Mouse (Mus musculus): Measurements from ENCODE around the gene Bbs1. TPM values are rescaled to one million over a fixed set of nuclear protein-coding genes. Genes with fewer than 3 reads are reported as not detected.
A peak's percentile ranks its signal among the peaks of the same experiment; 100 is the strongest.
"Not testable (repeated sequence)": the region's sequence is repeated elsewhere in the genome, so short reads cannot be mapped to it uniquely, and the experiment has no call there.

Gene Bbs1
- total RNA-seq, 2 experiments from 2014 or later: 37.4 to 41.9 TPM

GRCm38 (mm10) chr19:4891798-4892197, 14.6 kb downstream of the Bbs1 start:
- DNase-seq (ENCODE audit: extremely low spot score in 1 of 2, low spot score in 1 of 2): no peak

DNA sequence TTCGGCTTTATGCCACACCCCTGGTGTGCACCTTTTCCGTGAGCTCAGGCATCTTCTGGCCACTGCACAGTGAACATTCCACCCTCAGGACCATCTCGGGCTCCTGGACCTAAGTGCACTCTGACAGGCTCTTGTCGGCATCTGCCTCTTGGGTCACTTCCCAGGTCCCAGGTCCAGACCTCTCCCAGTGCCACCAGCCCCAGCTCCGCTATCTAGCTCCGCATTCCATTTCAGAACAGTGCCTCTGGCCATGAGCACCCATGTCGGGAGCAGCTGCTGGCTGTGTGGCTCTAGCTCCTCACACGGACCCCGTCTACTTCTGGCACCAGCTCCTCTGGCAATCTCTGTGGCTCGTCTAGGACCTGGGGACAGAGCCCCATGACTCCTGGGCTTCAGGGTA, 16.6 kb downstream of the Bbs1 start:
- no peak for DNase-seq (ENCODE audit: extremely low spot score in 1 of 2, low spot score in 1 of 2)

- no peak for DNase-seq (ENCODE audit: extremely low spot score in 1 of 2, low spot score in 1 of 2)
These were observed 22.5 kb downstream of the Bbs1 start for GRCm38 (mm10) chr19:4883961-4884360.

- DNase-seq (ENCODE audit: extremely low spot score in 1 of 2, low spot score in 1 of 2): no peak
These were observed 27.1 kb downstream of the Bbs1 start for GRCm38 (mm10) chr19:4879324-4879703.

- peak; percentile 97 for DNase-seq (ENCODE audit: extremely low spot score in 1 of 2, low spot score in 1 of 2)
These were observed 27.8 kb downstream of the Bbs1 start, which contains the start of gene Zdhhc24 for GRCm38 (mm10) chr19:4878405-4879323. Zdhhc24 (plus strand) TSS chr19:4878668.

GRCm38 (mm10) chr19:4877785-4878184, 28.6 kb downstream of the Bbs1 start, which contains the start of gene Actn3:
Actn3 (minus strand) TSS chr19:4877909.
- DNase-seq (ENCODE audit: extremely low spot score in 1 of 2, low spot score in 1 of 2): no peak

DNA sequence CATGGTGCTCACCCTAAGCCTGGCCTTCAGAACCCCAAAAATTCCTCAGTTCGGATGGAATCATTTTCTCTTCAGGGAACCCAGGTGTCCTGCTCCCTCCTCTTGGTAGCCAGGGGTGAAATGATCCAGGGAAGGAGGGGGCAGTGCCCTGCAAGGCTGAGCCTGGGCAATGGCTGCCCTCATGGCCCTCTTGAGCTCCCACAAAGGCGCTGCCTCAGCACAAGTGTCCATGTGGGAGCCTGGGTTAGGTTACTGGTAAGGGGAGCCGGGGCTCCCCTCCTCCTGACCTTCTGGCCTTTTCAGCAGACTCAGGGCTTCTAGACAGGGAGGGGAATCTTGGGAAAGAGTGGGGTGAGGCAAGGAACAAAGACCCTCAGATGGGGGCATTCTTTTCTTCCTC, 29.7 kb downstream of the Bbs1 start:
- no peak for DNase-seq (ENCODE audit: extremely low spot score in 1 of 2, low spot score in 1 of 2)

DNA sequence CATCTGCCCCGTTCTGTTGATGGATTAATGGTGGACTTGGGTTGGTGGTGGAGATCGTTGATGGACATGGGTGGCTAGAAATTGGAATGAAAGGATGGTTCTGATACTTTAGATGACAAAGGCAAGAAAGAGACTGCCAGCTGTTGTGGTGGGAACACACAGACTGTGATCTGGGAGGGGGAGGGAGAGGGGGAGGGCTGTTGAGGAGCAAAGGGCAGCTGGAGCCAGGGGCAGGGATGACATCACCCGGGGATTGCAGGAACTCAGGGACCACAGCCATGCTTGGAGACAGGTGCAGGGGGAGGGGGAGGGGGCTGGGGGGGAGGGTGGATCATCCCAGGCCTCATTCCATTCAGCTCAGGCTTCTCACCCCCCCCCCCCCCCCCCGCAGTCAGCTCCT, 30.2 kb downstream of the Bbs1 start:
- no peak for DNase-seq (ENCODE audit: extremely low spot score in 1 of 2, low spot score in 1 of 2)

DNA sequence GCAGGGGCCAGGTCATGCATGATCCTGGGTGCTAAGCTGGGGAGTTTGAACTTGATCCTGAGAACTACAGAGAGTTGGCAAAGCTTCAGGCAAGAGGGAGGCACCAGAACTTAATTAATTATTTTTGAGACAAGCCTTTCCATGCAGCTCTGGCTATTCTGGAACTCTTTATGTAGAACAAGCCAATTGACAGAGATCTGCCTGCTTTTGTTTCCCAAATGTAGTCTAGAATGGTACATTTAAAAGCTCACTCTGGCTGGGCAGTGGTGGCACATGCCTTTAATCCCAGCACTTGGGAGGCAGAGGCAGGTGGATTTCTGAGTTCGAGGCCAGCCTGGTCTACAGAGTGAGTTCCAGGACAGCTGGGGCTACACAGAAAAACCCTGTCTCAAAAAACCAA, 31.8 kb downstream of the Bbs1 start:
- not testable (repeated sequence) for DNase-seq (ENCODE audit: extremely low spot score in 1 of 2, low spot score in 1 of 2)

DNA sequence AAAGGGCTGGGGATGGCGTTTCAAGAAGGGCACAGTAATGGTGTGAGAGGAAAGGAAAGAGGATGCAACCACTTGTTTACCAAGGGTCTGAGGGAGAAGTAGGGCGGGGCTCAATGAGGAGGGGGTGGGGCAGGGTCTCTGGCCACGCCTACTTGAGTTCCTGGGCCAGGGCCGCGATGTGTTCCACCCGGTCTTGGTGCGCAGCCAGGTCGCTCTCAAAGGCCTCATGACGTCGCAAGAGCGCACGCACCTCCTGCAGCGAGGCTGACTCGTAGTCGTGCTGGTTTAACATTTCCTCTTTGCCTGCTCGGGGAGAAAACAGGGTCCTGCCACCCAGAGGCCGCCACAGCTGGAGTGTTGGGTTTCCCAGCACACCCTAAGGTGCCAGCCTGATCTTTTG, 41.3 kb downstream of the Bbs1 start:
- no peak for DNase-seq (ENCODE audit: extremely low spot score in 1 of 2, low spot score in 1 of 2)

- no peak for DNase-seq (ENCODE audit: extremely low spot score in 1 of 2, low spot score in 1 of 2)
These were observed 43.4 kb downstream of the Bbs1 start for GRCm38 (mm10) chr19:4863048-4863447.

DNA sequence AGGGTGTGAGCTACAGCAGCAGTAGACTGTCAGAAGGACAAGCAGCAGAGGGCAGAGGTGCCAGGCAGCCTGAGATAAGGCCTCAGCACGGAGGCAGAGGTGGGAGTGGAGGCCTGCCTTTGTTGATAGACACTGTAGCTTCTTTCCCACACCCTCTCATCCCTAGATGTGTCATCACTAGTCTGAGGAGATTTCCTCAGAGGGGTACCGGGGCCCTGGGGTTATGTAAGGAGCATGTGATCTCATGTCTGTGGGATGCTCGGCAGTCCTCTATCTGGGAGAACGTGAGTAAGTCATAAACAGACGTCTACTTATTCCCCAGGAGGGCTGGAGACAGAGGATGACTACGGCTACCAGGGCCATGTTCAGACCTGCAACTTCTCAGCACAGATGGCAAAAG, 47.3 kb downstream of the Bbs1 start:
- no peak for DNase-seq (ENCODE audit: extremely low spot score in 1 of 2, low spot score in 1 of 2)

- DNase-seq (ENCODE audit: extremely low spot score in 1 of 2, low spot score in 1 of 2): no peak
These were observed 50.5 kb downstream of the Bbs1 start for GRCm38 (mm10) chr19:4855951-4856350.

GRCm38 (mm10) chr19:4855470-4855820, 51.0 kb downstream of the Bbs1 start:
- no peak for DNase-seq (ENCODE audit: extremely low spot score in 1 of 2, low spot score in 1 of 2)

DNA sequence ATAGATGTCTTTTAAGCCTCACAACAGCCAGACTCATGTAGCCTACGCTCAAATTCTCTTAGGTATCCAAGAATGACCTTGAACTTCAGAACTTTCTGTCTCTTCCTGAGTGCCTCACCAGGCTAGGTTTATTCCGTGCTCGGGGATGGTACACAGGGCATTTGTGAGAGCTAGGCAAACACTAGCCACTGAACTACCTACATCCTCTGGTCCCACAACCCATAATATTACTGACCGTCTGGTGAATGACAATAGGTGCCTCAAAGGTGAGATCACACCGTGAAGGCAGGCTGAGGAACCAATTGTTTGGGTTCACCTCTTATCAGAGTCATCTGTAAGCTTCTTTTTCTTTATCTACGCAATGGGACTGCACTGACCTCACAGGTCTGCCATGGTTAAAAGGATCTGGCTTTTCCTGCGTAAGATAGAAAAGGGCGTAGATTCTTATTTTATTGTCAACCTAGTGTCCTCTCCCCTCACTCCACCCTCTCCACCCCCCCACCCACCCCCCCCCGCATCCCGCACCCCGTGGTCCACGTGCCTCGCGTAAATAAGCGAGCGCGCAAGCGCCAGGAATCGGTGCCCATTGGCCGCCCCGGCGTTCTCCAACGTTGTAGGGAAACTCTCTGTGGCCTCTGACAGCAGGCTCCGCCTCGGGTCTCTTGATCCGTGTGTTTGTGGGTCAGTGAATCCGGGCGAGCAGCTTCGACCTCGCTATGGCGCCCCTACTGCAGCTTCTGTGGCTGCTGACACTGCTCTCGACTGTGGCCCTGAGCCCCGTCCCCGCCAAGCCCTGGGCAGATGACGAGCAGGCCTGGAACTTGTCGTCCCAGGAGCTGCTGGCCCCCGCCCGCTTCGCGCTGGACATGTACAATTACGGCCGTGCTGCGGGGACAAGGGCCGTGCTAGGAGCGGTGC, 51.6 kb downstream of the Bbs1 start, which contains the start of gene Ctsf:
Gene Ctsf (plus strand): TSS at position 579 of the 918 bp plus-strand sequence.
- DNase-seq (ENCODE audit: extremely low spot score in 1 of 2, low spot score in 1 of 2): peak; percentile 81 to 84

GRCm38 (mm10) chr19:4850281-4850680, 56.1 kb downstream of the Bbs1 start:
- DNase-seq (ENCODE audit: extremely low spot score in 1 of 2, low spot score in 1 of 2): no peak

DNA sequence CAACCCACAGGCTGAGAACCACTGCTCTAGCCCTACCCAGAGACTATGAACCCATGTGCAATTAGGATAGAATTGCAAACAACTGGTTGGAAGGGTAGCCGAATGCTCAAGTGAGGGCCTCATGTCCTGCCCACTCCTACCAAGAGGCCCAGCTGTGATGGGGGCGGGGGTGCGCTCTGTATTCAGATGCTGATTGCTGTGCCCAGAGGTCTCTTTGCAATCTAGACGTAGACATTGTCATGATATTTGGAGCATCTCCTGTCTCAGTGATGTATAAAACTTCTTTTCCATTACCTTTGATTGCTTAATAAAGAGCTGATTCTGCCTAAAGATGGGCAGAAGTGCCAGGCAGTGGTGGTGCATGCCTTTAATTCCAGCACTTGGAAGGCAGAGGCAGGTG, 56.6 kb downstream of the Bbs1 start:
- DNase-seq (ENCODE audit: extremely low spot score in 1 of 2, low spot score in 1 of 2): no peak

- DNase-seq (ENCODE audit: extremely low spot score in 1 of 2, low spot score in 1 of 2): no peak
These were observed 58.9 kb downstream of the Bbs1 start for GRCm38 (mm10) chr19:4847490-4847889.

- no peak for DNase-seq (ENCODE audit: extremely low spot score in 1 of 2, low spot score in 1 of 2)
These were observed 60.6 kb downstream of the Bbs1 start for GRCm38 (mm10) chr19:4845846-4846245.

DNA sequence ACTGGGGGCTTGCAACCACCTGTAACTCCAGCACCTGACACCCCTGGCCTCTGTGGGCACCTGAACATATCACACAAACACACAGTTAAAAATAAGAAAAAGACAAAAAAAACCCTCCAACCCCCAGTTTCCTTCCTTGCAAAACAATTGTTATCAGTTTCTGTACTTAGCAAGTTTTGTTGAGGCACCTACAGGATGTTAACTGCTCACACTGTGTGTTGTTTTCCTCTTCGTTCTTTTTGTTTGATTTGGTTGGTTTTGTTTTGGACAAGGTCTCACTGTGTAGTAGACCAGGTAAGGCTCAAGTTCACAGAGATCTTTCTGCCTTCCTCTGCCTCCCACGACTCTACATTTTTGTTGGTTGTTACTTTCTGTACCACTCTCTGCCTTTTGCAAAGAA, 63.8 kb downstream of the Bbs1 start:
- no peak for DNase-seq (ENCODE audit: extremely low spot score in 1 of 2, low spot score in 1 of 2)

DNA sequence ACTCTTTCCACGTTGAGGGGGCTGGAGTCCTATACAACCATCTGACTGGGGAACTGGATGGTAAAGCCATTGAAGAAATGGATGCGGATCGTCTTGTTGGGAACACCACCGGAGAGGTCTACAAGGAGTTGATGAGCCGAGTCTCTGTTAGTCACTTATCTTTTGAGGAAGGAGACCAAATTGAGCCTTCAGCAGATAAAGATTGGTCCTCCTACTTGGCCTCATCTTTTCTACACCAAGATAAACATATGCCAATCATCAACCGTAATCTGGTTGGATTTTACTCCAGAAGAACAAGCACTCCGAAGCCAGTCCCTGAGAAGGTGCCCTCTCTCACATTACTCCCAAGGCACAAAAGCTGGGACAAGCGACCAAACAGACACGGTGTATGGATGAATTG, 65.6 kb downstream of the Bbs1 start:
- DNase-seq (ENCODE audit: extremely low spot score in 1 of 2, low spot score in 1 of 2): no peak

Measured in layer of hippocampus, postnatal 25 days (tissue).